Mouse (Mus musculus) thymus, adult 2 months (tissue): Measurements from ENCODE around the gene Slc7a6os. TPM values are rescaled to one million over a fixed set of nuclear protein-coding genes. Genes with fewer than 3 reads are reported as not detected.

ENCODE experiments used
- DNase-seq: peaks from one replicate; pipeline ENCODE4 v3.0.0; 2021
- H3K27ac ChIP-seq: fragments of 200-500 bp; 2 replicates; pipeline ENCODE4 v1.5.1; 2012; ENCODE audit warnings: low read length, control low read depth; ENCODE audit not compliant: control insufficient read depth, insufficient read depth
- H3K27me3 ChIP-seq: fragments of 200-500 bp; 2 replicates; pipeline ENCODE4 v1.6.1; 2012; ENCODE audit warnings: mild to moderate bottlenecking, low read length, moderate library complexity, mixed read lengths; ENCODE audit not compliant: control insufficient read depth, insufficient read depth
- H3K36me3 ChIP-seq: fragments of 200-500 bp; 2 replicates; pipeline ENCODE4 v1.6.1; 2012; ENCODE audit warnings: mild to moderate bottlenecking, low read length, moderate library complexity; ENCODE audit not compliant: control insufficient read depth, insufficient read depth
- H3K4me1 ChIP-seq: fragments of 200-500 bp; replicated peaks from 2 replicates; pipeline ENCODE4 v1.6.1; 2012; ENCODE audit warnings: low read length; ENCODE audit not compliant: control insufficient read depth, insufficient read depth
- H3K4me3 ChIP-seq: fragments of 200-500 bp; 2 replicates; pipeline ENCODE4 v1.5.1; 2012; ENCODE audit warnings: mild to moderate bottlenecking, low read length, control low read depth, moderate library complexity; ENCODE audit not compliant: control insufficient read depth, insufficient read depth
- CTCF ChIP-seq: fragments of 200-500 bp; IDR thresholded peaks from 2 replicates; pipeline ENCODE4 v1.5.1; 2012; ENCODE audit warnings: mild to moderate bottlenecking, control low read depth, low read length, moderate library complexity, borderline replicate concordance; ENCODE audit not compliant: control insufficient read depth, poor library complexity, insufficient read depth; ENCODE audit errors: extremely low read depth
- POLR2A ChIP-seq: fragments of 200-500 bp; IDR thresholded peaks from 2 replicates; pipeline ENCODE4 v1.6.1; 2012; ENCODE audit warnings: mild to moderate bottlenecking, low read length, control low read depth, moderate library complexity; ENCODE audit not compliant: control insufficient read depth, poor library complexity, insufficient read depth; ENCODE audit errors: extremely low read depth
- WGBS: fragments of 180-500 bp; shearing (Covaris S2); methylation state at CpG from one replicate; pipeline ENCODE4 v1.1.7; 2018; 5-methylcytosine and 5-hydroxymethylcytosine counted together
- polyA plus RNA-seq: library from polyadenylated mRNA; depleted of rRNA; stranded (reverse); fragments of >200 nt; gene quantifications from 2 replicates; pipeline ENCODE4 v1.2.3, GENCODE M21; 2012

Slc7a6os gene
- polyA plus RNA-seq, 1 experiment: 44.9 TPM

DNA sequence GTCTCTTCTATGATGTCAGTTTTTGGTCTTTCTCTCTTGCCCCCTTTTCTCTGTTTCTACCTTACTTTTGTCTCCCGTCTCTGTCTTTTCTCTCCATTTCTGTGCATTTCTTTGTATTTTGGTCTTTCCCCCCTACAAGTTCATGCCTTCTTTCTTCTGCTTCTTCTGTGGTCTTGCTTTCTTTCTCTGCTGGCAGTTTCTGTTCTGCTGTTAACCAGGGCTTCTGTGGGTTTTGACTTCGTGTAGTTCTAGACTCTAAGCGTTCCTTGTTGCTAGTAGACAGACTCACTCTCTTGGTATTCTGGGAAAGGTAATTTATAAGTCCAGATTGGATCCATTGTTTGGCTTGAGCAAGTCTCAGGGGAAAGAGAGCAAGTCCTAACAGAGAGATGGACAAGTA is 24.3 kb downstream of the Slc7a6os start:
- WGBS: 86% methylated on average over 3 of the region's 3 CpGs
- H3K4me3 ChIP-seq: no peak overlapping the region
- H3K4me1 ChIP-seq: no peaks in the 10 kb centered on the region
- no peak for TF ChIP-seq CTCF
- no peak for TF ChIP-seq POLR2A
- H3K27ac ChIP-seq: no peak overlapping the region
- no peaks in the 10 kb centered on the region for H3K27me3 ChIP-seq
- DNase-seq: no peak
- 0 out of 2 replicates have a peak, but pooled peaks cover 6% of the 10 kb centered on the region for H3K36me3 ChIP-seq

DNA sequence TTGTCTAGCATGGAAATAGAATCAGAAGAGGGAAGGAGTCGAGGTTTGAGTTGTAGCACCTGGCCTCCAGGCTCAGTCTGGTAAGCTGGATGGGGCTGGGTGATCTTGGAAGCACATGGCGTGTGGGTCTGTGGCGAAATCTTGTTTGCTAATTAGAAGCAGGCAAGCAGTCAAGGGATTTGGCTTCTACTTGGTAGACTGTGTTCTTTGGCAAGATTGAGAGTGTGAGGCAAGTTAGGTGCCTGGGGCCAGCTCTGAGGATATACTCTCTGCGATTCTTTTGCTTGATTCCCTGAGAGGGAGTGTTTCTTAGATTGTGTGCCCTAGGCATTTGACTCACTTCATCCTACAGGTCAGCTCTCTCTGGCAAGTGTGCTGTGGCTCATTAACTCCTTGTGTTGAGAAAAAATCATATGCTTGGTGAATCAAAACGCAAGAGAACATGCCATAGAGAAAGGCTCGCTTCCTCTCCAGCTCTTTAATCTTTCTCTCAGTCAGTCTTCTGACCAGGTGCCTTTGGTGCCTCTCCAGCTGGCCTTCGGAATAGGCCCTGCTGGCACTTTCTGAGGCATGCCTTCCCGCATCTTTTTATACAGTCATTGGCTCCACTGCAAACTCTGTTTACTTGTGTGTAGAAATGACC is 25.0 kb downstream of the Slc7a6os start:
- 0 out of 2 replicates have a peak, but pooled peaks cover 6% of the 10 kb centered on the region for H3K36me3 ChIP-seq
- DNase-seq: no peak
- TF ChIP-seq POLR2A (no peak), CTCF (no peak)
- H3K27ac ChIP-seq: no peak overlapping the region
- 92% methylated on average over 8 of the region's 8 CpGs for WGBS
- no peaks in the 10 kb centered on the region for H3K27me3 ChIP-seq
- no peaks in the 10 kb centered on the region for H3K4me1 ChIP-seq
- H3K4me3 ChIP-seq: no peak overlapping the region

DNA sequence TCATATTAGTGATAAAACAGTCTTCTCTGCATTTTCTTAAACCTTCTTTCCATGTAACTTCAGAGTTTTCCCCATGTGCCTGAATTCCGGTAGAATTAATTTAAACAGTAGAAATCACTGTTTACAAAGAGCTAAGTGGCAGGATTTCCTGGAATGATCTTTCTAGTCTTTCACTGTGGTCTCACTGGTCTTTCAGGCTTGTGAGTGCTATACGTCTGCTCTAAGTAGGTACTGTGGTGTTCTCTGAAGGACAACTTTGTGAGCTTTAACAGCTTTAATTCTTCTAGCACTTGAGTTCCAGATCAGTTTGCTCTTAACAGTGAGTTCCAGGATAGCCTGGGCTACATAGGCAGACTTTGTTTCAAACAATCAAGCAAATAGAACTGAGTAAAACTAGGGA is 32.3 kb downstream of the Slc7a6os start:
- WGBS: 94% methylated on average over 2 of the region's 2 CpGs
- Histone ChIP-seq H3K27ac (no peak overlapping the region), H3K4me3 (no peak overlapping the region), H3K27me3 (no peaks in the 10 kb centered on the region), H3K36me3 (peaks cover 10% of the 10 kb centered on the region; the same call in 1 of the 2 replicates), H3K4me1 (no peaks in the 10 kb centered on the region)
- TF ChIP-seq POLR2A: no peak
- DNase-seq: no peak

DNA sequence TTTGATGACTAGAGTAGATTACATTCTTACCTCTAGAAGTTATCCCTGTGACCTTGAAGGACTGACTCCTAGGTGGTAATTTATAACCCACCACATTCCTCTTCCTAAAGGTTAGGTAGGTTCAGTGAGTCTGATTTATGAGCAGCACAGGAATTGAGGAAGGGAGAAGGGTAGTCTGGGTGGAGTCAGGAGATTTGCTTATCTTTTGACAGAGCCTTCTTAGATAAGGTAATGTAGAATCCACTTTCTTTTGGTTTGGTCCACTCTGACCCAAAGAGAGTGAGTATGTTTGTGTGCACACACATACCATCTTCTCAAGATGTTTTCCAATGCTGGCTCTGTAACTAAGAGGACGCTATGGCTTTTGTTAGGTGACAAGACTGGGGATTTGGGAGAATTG is 33.1 kb downstream of the Slc7a6os start:
- Histone ChIP-seq H3K4me1 (no peaks in the 10 kb centered on the region), H3K36me3 (peaks cover 10% of the 10 kb centered on the region; the same call in 1 of the 2 replicates), H3K27ac (no peak overlapping the region), H3K4me3 (no peak overlapping the region), H3K27me3 (no peaks in the 10 kb centered on the region)
- no peak for DNase-seq
- WGBS: 93% methylated on average over 1 of the region's 1 CpGs
- TF ChIP-seq POLR2A (no peak), CTCF (no peak)

DNA sequence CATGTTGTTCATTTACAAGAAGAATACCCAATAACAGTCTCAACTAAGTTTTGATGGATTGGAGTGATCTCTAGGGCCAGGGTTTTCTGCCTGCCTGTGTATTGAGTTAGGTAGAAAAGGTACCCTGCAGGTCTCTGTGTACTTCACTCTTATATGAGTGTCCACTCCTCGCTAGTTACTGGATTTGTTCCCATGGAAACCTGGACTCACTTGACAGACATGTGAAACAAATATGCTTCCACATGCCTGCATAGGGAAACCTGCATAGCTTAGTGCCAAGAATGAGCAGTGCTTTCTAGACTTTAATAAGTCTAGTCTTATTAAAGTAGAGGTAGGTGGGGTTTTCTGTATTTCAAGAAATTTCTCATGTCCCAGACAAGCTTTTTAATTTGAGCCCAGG is 33.8 kb downstream of the Slc7a6os start:
- DNase-seq: no peak
- peaks cover 4% of the 10 kb centered on the region; the same call in 1 of the 2 replicates for H3K36me3 ChIP-seq
- WGBS: 74% methylated on average over 1 of the region's 1 CpGs
- no peak overlapping the region for H3K27ac ChIP-seq
- TF ChIP-seq CTCF (no peak), POLR2A (no peak)
- H3K27me3 ChIP-seq: no peaks in the 10 kb centered on the region
- H3K4me1 ChIP-seq: no peaks in the 10 kb centered on the region
- H3K4me3 ChIP-seq: no peak overlapping the region

DNA sequence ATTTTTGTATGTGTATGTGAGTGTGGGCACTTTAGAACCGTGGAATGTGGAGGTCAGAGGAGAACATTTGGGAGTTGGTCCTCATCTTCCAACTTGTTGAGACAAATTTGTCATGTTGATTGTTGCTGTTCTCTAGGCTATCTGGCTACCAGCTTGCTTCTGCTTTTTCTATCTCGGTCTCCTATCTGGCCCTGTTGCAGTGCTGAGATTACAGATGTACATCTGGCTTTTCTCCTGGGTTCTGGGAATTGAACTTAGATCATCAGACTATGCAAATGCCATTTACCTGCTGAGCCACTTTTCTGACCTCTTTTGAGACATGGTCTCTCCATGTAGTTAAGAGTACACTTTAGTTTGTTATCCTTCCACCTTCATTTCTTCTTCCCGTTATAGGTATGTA is 37.2 kb downstream of the Slc7a6os start:
- DNase-seq: no peak
- Histone ChIP-seq H3K4me1 (peaks cover 5% of the 10 kb centered on the region), H3K27ac (no peak overlapping the region), H3K36me3 (no peaks in the 10 kb centered on the region; the same call in 1 of the 2 replicates), H3K4me3 (no peak overlapping the region), H3K27me3 (no peaks in the 10 kb centered on the region)
- 92% methylated on average over 3 of the region's 3 CpGs for WGBS
- TF ChIP-seq POLR2A (no peak), CTCF (no peak)
